Mouse (Mus musculus) A20 (cell line): ENCODE results near the gene Sgip1.

Experiments used
- DNase-seq: peaks from one replicate; pipeline ENCODE4 v3.0.0-alpha.2; 2011; ENCODE audit warnings: low read depth, low spot score

Sgip1 gene

DNA sequence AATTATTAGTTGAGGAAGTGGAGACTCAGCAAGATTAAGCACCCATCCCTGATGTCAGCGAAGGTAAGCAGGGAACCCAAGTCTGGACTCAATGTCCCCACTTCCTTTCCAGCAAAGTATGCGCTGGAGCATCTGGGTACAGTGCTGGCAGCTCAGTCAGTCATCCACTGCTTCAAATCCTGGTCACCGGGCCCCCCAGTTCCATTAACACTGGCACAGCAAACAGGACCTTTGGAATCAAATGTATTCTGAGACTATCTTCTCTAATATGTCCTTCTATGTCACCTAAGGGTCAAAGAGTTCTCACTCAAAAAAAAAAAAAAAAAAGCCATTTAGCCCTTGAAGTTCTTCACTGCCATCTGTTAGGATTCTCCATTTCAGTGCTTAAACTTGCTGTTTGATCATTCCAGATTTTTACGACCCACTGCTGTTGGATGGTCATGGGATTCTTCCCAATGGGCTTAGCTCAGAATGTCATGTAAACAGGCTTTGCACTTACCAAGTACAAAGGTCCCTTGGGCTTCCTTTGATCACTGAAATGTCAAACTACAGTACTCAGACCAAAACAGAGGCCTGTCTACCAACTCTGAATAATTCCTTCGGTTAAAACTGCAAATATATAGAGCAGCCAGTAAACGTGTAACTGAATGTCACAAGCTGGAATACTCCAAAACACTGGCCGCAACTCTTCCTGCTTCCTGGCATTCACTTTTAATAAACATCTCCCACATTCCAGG, 99.1 kb downstream of the Sgip1 start:
- DNase-seq = no peak

DNA sequence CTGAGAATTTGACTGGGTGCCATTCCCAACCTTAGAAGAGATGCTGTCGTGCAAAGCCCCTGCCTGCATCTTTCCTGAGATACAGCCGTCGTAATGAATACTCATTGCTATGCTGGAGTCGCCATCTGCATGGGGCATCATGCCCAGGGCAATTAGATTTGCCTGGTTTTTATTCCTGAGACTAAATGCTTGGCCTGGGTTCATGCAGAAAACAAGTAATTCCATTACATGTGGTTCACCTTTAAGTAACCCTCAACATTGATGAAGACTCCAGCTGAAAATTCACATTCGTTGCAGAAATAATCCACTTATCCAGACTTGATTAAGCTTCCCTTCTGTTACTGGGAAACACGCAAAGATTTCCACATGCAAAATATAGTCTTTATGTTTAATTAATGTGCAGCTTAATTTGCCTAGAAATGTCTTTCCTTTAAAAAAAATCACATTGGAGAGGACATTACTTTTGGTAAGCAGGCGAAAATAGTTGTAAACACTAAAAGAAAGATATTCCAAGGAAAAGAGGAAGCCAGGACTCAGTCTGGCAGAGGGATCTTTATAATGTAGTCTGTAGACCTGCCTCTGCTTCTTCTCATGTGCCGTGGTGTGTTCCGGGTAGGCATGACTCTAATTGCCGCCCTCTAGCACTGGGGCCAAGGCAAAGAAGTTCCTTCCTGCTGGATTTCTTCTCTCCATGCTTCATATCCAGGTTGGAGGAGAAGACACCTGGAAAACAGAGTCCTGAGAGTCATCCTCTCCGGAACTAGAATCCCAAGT, 100.0 kb downstream of the Sgip1 start:
- no peak for DNase-seq

GRCm38 (mm10) chr4:102850498-102850897, 109.4 kb downstream of the Sgip1 start:
- DNase-seq = no peak

DNA sequence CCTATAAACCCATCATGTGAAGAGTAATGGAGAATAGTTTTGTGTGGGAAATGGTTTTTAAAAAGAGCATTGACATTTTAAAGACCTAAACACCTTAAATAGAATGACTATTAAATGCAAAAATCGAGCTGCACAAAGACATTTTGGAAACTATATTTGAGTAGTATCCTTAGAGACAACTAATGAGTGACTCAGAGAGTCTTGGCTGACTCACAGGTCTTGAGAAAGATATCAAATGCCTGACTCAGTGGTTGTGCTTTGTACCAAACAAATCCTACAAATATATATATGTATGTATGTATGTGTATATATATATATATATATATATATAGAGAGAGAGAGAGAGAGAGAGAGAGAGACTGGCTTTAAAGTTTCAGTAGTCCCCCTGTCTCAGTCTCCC, 110.1 kb downstream of the Sgip1 start:
- no peak for DNase-seq

GRCm38 (mm10) chr4:102852290-102852689, 111.2 kb downstream of the Sgip1 start:
- DNase-seq = no peak

- no peak for DNase-seq
Observed at GRCm38 (mm10) chr4:102852808-102853207, 111.7 kb downstream of the Sgip1 start.

- no peak for DNase-seq
Observed at GRCm38 (mm10) chr4:102853330-102854022, 112.4 kb downstream of the Sgip1 start.

- no peak for DNase-seq
Observed at GRCm38 (mm10) chr4:102854928-102855892, 114.1 kb downstream of the Sgip1 start.

DNA sequence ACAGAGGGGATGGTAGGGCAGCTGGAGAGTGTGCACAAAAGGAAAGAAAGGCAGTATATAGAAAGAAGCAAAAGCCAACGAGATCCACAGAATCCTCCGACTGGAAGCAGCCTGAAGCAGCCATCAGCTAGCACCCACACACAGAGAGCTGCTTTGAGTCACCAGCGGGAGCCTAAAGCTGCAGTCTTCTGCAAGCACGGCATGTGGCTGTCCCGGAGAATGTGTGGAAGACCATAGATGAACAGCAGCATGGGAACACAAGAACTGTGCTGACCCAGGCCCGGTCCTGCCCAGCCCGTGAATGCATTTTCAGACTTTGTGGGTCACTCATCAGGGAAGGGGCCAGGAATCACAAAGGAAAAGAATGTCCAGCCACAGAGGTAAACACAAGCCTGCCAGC, 115.0 kb downstream of the Sgip1 start:
- no peak for DNase-seq

- DNase-seq = peak; percentile 80
Observed at GRCm38 (mm10) chr4:102859259-102860194, 118.4 kb downstream of the Sgip1 start.

DNA sequence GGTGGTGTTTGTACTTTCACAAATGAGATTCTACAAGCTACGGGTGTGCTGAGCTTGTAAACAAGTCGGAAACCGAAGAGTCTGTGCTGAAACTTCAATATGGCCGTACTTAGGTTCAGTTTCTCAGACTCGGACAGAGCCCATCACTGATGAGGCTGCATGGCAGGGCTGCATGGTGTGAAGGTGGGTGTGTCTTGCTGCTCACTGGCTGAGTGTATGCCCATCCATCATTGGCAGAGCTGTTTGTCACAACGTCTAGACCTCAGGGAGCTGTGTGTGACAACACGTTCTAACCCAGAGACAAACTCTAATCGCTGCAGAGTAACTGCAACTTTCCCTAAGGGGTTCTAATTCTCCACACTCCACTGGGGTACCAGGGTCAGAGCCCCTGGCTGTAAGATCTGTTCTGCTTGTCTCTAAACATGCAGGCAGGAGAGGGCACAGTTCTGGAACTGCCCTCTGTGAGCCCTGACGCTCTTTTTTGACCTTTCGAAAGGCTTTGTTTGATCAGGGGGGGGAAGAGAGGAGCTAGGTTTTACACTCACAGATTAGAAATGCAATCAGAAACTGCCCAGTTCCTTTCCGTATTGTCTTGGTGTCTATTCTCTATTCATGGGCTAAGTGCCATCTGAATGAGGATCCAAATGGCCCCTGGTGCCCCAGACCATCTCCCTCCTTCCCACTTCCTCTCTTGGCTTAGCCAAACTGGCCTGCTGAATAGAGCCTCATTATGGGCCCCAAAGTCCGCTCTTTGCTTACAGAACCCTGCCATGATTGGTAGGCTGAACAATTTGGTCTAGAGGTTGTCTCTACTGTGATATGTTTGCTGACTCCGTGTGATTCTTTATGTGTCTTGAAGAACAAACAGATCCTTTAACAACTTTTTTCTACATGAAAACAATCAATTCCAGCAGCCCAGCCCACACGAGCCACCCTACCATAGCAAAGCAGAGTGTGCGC, 121.9 kb downstream of the Sgip1 start:
- no peak for DNase-seq

DNA sequence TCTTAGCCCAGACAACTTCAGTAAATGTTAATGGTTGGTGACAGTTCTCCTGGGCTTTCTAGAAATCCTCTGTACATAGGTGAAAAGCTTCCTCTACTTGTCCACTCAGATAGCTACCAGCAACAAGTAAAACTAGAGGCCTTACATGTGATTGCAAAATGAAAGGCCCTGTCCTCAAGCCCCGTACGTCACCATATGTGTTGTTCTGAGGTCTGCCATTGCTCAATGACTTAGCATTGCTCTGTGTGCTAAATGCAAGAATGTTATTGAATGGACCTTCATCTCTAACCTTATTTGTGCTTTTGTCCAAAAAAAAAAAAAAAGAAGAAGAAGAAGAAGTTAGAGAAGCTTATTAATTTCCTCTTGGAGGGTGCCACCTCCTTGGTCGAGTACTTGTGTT, 125.4 kb downstream of the Sgip1 start:
- DNase-seq = no peak

DNA sequence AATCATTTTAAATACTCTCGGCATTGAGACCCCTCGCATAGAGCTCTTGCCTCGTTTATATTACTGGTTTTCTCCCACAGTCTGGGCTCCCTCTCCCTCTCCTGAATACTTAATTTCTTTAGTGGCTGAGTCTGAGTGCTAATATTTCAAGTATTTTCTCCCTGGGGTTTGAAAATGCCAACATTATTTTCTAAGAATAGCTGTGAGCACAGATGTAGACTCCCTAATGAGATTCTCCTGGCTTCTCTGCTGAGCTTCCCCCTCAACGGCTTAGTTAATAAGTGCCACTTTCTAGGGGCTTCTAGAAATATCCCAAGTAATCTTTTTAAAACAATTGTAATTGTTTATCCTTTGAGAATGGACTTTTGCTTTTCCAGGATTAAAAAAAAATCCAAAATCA, 130.2 kb downstream of the Sgip1 start:
- DNase-seq = no peak

DNA sequence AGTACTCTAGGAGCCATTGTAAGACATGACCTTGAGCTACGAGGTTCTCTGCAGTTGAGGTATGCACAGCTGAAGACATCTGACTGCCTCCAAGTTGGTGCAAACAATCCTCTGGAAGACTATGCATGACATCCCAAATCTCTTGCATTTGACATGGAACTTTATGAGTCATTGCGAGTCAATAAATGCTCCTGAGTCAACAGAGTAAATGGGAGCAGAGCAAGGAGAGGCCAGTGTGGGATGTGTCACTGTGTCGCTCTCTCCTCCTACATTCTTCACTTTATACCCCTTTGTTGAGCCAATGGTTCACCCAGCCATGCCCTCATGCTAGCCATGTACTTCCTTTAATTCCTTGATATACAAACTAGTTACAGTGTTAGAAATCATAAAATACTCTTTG, 142.0 kb downstream of the Sgip1 start:
- DNase-seq = no peak

GRCm38 (mm10) chr4:102884228-102884627, 143.1 kb downstream of the Sgip1 start:
- DNase-seq = no peak

- DNase-seq = no peak
Observed at GRCm38 (mm10) chr4:102886459-102886858, 145.4 kb downstream of the Sgip1 start.

DNA sequence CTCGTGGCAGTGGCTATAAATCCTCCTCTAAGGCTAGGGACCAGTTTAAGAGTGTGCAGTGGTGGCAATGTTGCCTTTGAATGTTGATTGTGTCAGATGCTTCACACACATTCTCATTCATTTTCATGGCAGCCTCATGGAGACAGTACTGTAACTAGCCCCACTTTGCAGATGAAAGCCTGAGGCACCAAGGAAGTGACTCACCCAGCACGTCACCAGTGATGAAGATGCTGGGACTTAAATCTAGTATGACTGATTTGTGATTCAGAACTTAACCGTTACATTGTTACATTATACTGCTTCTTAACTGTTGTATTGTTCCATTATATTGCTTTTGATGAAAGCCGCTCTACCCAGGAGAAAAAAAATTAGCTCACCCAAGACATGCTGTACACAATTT, 145.8 kb downstream of the Sgip1 start:
- DNase-seq = no peak

DNA sequence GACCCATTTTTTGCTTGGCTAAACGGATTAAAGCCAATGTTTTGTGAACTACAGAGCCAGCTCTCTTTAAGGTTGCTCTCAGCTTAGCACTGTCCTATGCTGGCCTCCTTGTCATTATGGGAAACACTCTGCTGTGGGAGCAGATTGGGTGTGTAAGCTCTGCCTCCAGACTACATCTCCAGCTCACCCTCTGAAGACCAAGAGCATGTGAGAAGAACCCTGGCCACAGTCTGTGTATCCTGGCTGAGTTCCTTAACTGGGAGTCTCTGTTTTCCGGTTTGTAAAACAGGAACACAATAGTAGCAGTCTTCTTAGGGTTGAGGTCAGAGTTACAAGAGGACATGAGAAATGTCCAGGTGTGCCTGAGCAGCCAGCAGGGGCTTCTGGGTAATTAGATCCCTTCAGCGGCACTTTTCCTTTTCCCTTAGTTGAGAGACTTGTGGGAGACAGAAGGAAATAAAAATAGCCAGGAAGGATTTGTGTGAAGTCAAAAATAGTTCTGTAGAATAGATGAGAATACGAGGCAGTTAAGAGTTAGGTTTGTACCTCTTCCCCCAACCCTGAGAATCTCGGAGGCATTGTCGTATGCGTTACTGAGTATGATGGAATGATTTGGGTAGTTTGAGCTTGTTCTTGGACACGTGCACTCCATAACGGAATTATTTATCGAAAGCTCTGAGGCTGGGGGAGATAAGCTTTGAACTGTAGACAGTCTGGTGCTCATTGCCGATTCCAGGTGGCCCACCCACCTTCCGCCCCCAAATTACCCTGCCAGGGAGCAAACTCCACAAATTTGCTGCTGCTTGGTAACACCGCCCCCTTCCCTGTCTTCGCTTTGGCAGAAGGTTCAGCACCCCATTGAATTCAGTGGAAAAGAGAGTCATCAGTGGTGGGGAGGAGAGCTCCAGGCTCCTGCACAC, 146.9 kb downstream of the Sgip1 start:
- DNase-seq = no peak
